Mouse (Mus musculus) frontal cortex, postnatal 14 days (tissue): ENCODE measurements at regions not wholly inside any gene's neighbourhood (a gene's known extent, or its start where the extent isn't known, plus 50 kb on each side); places are given as distances from the start of the nearest gene placed in this dataset.
"Not testable (repeated sequence)": the region's sequence is repeated elsewhere in the genome, so short reads cannot be mapped to it uniquely, and the experiment has no call there.

Source experiments
- DNase-seq, 2 experiments: peaks; one replicate each; pipeline ENCODE4 v3.0.0; 2022; ENCODE audit warnings: low spot score in 2 of 2

GRCm38 (mm10) chr10:69036096-69036495, 115.1 kb upstream of the Rhobtb1 start:
- no peak for DNase-seq

DNA sequence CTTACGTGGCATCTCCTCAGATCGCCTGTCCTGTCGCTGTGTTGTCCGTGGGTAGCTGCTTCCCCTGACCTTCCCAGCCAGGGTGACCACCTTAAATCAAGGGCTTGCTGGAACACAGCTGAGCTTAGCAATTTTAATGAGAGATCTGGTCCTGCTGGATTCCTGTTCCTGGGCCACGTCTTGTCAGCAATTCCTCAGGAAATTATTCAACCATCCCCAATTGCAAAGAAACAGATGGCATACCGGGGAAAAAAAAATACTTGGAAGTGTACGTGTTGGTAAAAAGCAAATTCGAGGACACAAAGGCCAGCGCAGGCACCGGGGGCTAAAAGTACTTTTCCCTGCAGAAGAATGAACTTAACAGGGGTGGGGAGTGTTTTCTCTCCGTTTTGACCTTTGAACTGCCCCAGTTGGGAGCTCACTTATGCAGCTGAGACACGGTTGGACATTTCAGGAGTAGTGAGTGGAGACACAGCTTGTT, 107.0 kb upstream of the Rhobtb1 start:
- DNase-seq = no peak

GRCm38 (mm10) chr10:69045275-69045674, 106.0 kb upstream of the Rhobtb1 start:
- no peak for DNase-seq

GRCm38 (mm10) chr10:69046008-69046555, 105.2 kb upstream of the Rhobtb1 start:
- no peak for DNase-seq

DNA sequence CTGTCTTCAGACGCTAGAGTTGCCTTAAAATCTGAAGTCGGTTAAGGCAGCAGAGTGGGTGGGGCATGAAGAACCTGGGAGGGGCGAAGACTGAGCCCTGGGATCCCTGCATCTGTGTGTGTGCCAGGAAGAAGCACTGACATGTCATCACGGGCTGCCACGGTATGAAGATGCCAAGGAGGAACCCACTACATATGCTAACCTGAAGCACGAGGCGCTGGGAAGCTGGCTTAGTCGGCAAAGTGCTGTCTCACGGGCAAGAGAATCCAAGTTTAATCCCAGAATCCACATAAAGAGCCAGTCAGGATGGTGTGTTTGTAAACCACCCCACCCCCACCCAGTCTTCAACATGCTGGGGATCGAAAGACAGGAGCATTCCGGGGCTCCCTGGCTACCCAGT, 73.2 kb upstream of the Rhobtb1 start:
- no peak for DNase-seq

DNA sequence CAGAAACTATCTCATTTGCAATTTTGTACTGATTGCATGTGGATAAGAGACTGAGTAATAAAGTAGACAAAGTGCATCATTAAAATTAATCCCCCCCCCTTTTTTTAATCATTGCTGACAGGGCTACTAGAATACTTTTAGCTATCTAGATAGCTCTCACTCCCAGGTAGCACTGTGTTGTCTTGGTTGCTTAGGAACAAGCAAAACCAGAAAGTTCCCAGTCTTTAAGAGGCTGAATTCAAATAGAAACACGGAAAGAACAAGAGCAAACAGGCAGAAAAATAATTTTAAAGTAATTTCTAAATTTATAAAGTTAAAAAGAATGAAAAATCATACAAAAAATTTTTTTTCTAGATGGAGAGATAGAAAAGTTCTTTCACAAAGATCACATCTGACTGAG, 65.0 kb upstream of the Rhobtb1 start:
- DNase-seq = no peak

GRCm38 (mm10) chr10:69091872-69092271, 59.4 kb upstream of the Rhobtb1 start:
- DNase-seq = no peak

DNA sequence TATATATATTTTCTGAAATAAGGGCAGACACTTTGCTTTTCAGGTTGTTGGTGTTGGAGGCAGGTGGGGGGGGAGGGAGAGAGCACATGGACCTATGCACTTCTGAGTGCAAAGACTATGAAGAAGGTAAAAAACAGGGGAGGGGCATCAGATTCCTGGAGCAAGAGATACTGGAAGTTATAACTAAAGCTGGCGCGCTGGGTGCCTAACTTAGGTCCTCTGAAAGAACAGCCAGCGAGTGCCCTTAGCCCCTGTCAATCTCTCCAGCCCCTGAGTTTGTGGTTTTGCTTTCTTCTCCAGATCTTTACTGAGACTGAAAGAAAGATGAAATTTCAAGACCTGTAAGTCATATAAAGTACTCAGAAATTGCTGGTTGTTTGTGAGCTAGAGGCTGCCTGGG, 51.2 kb upstream of the Rhobtb1 start:
- DNase-seq = no peak

- DNase-seq = not testable (repeated sequence)
These were observed 50.5 kb upstream of the Rhobtb1 start for GRCm38 (mm10) chr10:69100742-69101141.
